Mouse (Mus musculus): ENCODE data around the gene Noxa1. TPM values are rescaled to one million over a fixed set of nuclear protein-coding genes. Genes with fewer than 3 reads are reported as not detected.

The Noxa1 gene
- polyA plus RNA-seq, 1 experiment from 2014 or later: 0.52 TPM

- H3K27ac ChIP-seq (ENCODE audit: low read depth): no peak overlapping the region
- peak overlapping the region; percentile 97; the same call in 1 of the 2 replicates for H3K4me2 ChIP-seq (ENCODE audit: low read depth, low read length)
- WGBS (ENCODE audit: insufficient replicate concordance): 86% methylated on average over 21 of the region's 21 CpGs
- ATAC-seq: no peak
- no peak for TF ChIP-seq EP300 (IDR thresholded peaks at IDR 0.05; ENCODE audit: low read depth)
- TF ChIP-seq CTCF (IDR thresholded peaks at IDR 0.05; ENCODE audit: low read depth): no peak
- peak overlapping the region; percentile 82 for H3K4me3 ChIP-seq (ENCODE audit: low read depth, low read length)
- peaks cover 28% of the 10 kb centered on the region for H3K36me3 ChIP-seq (replicated peaks; ENCODE audit: insufficient read depth, low read length)
- H3K9ac ChIP-seq (replicated peaks): peak overlapping the region; percentile 81
- DNase-seq: no peak
- H3K27me3 ChIP-seq (ENCODE audit: insufficient read depth, low read length): no peaks in the 10 kb centered on the region
- no peaks in the 10 kb centered on the region for H3K9me3 ChIP-seq (ENCODE audit: low read length)
- peaks cover 15% of the 10 kb centered on the region for H3K4me1 ChIP-seq (ENCODE audit: insufficient read depth)
Measured at GRCm38 (mm10) chr2:25055409-25056155, 39.4 kb downstream of the Noxa1 start.

- Histone ChIP-seq H3K27ac (ENCODE audit: low read depth) (no peak overlapping the region), H3K9ac (replicated peaks) (peak overlapping the region; percentile 81), H3K4me3 (ENCODE audit: low read depth, low read length) (peak overlapping the region; percentile 82), H3K4me2 (ENCODE audit: low read depth, low read length) (peak overlapping the region; percentile 97), H3K36me3 (replicated peaks; ENCODE audit: insufficient read depth, low read length) (peaks cover 30% of the 10 kb centered on the region), H3K4me1 (ENCODE audit: insufficient read depth) (peaks cover 15% of the 10 kb centered on the region), H3K27me3 (ENCODE audit: insufficient read depth, low read length) (no peaks in the 10 kb centered on the region), H3K9me3 (ENCODE audit: low read length) (no peaks in the 10 kb centered on the region)
- peak; percentile 34 for DNase-seq
- ATAC-seq: no peak; the same call in 1 of the 2 replicates
- 75% methylated on average over 2 of the region's 2 CpGs for WGBS (ENCODE audit: insufficient replicate concordance)
- TF ChIP-seq EP300 (IDR thresholded peaks at IDR 0.05; ENCODE audit: low read depth): no peak
- TF ChIP-seq CTCF (IDR thresholded peaks at IDR 0.05; ENCODE audit: low read depth): no peak
Measured at GRCm38 (mm10) chr2:25055068-25055405, 39.9 kb downstream of the Noxa1 start.

- H3K36me3 ChIP-seq (replicated peaks; ENCODE audit: insufficient read depth, low read length): peaks cover 28% of the 10 kb centered on the region
- TF ChIP-seq CTCF (IDR thresholded peaks at IDR 0.05; ENCODE audit: low read depth) (peak; percentile 22; the same call in 1 of the 2 replicates), EP300 (IDR thresholded peaks at IDR 0.05; ENCODE audit: low read depth) (no peak)
Measured at GRCm38 (mm10) chr2:25054221-25055067, 40.5 kb downstream of the Noxa1 start, which contains the start of gene Nsmf. TSS of gene Nsmf (plus strand) at chr2:25054355.

GRCm38 (mm10) chr2:25053101-25053500 is 41.8 kb downstream of the Noxa1 start:
- Histone ChIP-seq H3K9me3 (ENCODE audit: low read length) (no peaks in the 10 kb centered on the region), H3K4me3 (ENCODE audit: low read depth, low read length) (no peak overlapping the region), H3K36me3 (replicated peaks; ENCODE audit: insufficient read depth, low read length) (peaks cover 29% of the 10 kb centered on the region), H3K4me1 (ENCODE audit: insufficient read depth) (peaks cover 15% of the 10 kb centered on the region), H3K4me2 (ENCODE audit: low read depth, low read length) (no peak overlapping the region), H3K27me3 (ENCODE audit: insufficient read depth, low read length) (no peaks in the 10 kb centered on the region), H3K27ac (ENCODE audit: low read depth) (no peak overlapping the region), H3K9ac (replicated peaks) (no peak overlapping the region)
- 85% methylated on average over 6 of the region's 6 CpGs for WGBS (ENCODE audit: insufficient replicate concordance)
- TF ChIP-seq EP300 (IDR thresholded peaks at IDR 0.05; ENCODE audit: low read depth) (no peak), CTCF (IDR thresholded peaks at IDR 0.05; ENCODE audit: low read depth) (no peak)
- DNase-seq: no peak
- ATAC-seq: no peak

More at GRCm38 (mm10) chr2:25054221-25055067, 40.5 kb downstream of the Noxa1 start, which contains the start of gene Nsmf:
- Histone ChIP-seq H3K9me3 (ENCODE audit: low read length) (no peaks in the 10 kb centered on the region), H3K4me3 (ENCODE audit: low read depth, low read length) (peak within 1 kb of the TSS; percentile 82), H3K4me1 (ENCODE audit: insufficient read depth) (peaks cover 15% of the 10 kb centered on the region), H3K9ac (replicated peaks) (peak within 1 kb of the TSS; percentile 81), H3K27ac (ENCODE audit: low read depth) (peak within 1 kb of the TSS; percentile 70), H3K27me3 (ENCODE audit: insufficient read depth, low read length) (no peaks in the 10 kb centered on the region), H3K4me2 (ENCODE audit: low read depth, low read length) (peak within 1 kb of the TSS; percentile 97)
- peak; percentile 90 for DNase-seq
- peak; percentile 88 for ATAC-seq
- WGBS (ENCODE audit: insufficient replicate concordance): 7% methylated on average over 36 of the region's 47 CpGs

GRCm38 (mm10) chr2:25051450-25051849 is 43.5 kb downstream of the Noxa1 start:
- Histone ChIP-seq H3K4me3 (ENCODE audit: low read depth, low read length) (no peak overlapping the region), H3K27ac (ENCODE audit: low read depth) (peak overlapping the region; percentile 69), H3K27me3 (ENCODE audit: insufficient read depth, low read length) (no peaks in the 10 kb centered on the region), H3K36me3 (replicated peaks; ENCODE audit: insufficient read depth, low read length) (peaks cover 26% of the 10 kb centered on the region), H3K9me3 (ENCODE audit: low read length) (no peaks in the 10 kb centered on the region), H3K4me1 (ENCODE audit: insufficient read depth) (peaks cover 15% of the 10 kb centered on the region), H3K4me2 (ENCODE audit: low read depth, low read length) (peak overlapping the region; percentile 38; the same call in 1 of the 2 replicates), H3K9ac (replicated peaks) (no peak overlapping the region)
- ATAC-seq (peak; percentile 68), DNase-seq (peak; percentile 70)
- WGBS (ENCODE audit: insufficient replicate concordance): 62% methylated on average over 8 of the region's 8 CpGs
- TF ChIP-seq EP300 (IDR thresholded peaks at IDR 0.05; ENCODE audit: low read depth) (peak; percentile 32; the same call in 1 of the 2 replicates), CTCF (IDR thresholded peaks at IDR 0.05; ENCODE audit: low read depth) (no peak)

GRCm38 (mm10) chr2:25050921-25051320 is 44.0 kb downstream of the Noxa1 start:
- 87% methylated on average over 7 of the region's 7 CpGs for WGBS (ENCODE audit: insufficient replicate concordance)
- ATAC-seq: no peak

More at GRCm38 (mm10) chr2:25050921-25051320, 44.0 kb downstream of the Noxa1 start:
- no peak overlapping the region for H3K9ac ChIP-seq (replicated peaks)
- H3K4me3 ChIP-seq (ENCODE audit: low read depth, low read length): no peak overlapping the region
- peak overlapping the region; percentile 69 for H3K27ac ChIP-seq (ENCODE audit: low read depth)
- DNase-seq: no peak
- peaks cover 15% of the 10 kb centered on the region for H3K4me1 ChIP-seq (ENCODE audit: insufficient read depth)
- peaks cover 25% of the 10 kb centered on the region; the same call in 1 of the 2 replicates for H3K36me3 ChIP-seq (replicated peaks; ENCODE audit: insufficient read depth, low read length)
- TF ChIP-seq EP300 (IDR thresholded peaks at IDR 0.05; ENCODE audit: low read depth) (no peak), CTCF (IDR thresholded peaks at IDR 0.05; ENCODE audit: low read depth) (no peak)
- no peaks in the 10 kb centered on the region for H3K9me3 ChIP-seq (ENCODE audit: low read length)
- H3K4me2 ChIP-seq (ENCODE audit: low read depth, low read length): no peak overlapping the region
- no peaks in the 10 kb centered on the region for H3K27me3 ChIP-seq (ENCODE audit: insufficient read depth, low read length)
